Mouse (Mus musculus) liver, postnatal 0 days (tissue): ENCODE measurements around the gene Usp28. TPM values are rescaled to one million over a fixed set of nuclear protein-coding genes. Genes with fewer than 3 reads are reported as not detected.
A peak's percentile ranks its signal among the peaks of the same experiment; 100 is the strongest.

Experiments
- ATAC-seq: fragments of 200-750 bp; cut with Nextera tagmentation; 2 replicates; pipeline ENCODE4 v1.8.0; 2017; ENCODE audit warnings: mild to moderate bottlenecking, moderate library complexity
- DNase-seq: peaks from one replicate; pipeline ENCODE4 v3.0.0-alpha.2; 2016
- H3K27ac ChIP-seq: fragments of 300-500 bp; sonication (generic); 2 replicates; pipeline ENCODE4 v1.5.1; 2014; ENCODE audit warnings: antibody characterized with exemption, moderate library complexity, mild to moderate bottlenecking, low read depth
- H3K27me3 ChIP-seq: fragments of 300-500 bp; sonication (generic); 2 replicates; pipeline ENCODE4 v1.6.1; 2014; ENCODE audit warnings: low read length, control low read depth, mixed read lengths; ENCODE audit not compliant: insufficient read depth
- H3K36me3 ChIP-seq: fragments of 300-500 bp; sonication (generic); replicated peaks from 2 replicates; pipeline ENCODE4 v1.6.1; 2014; ENCODE audit warnings: mild to moderate bottlenecking, control low read depth, low read length, moderate library complexity, mixed read lengths; ENCODE audit not compliant: insufficient read depth
- H3K4me1 ChIP-seq: fragments of 300-500 bp; sonication (generic); 2 replicates; pipeline ENCODE4 v1.6.1; 2014; ENCODE audit warnings: antibody characterized with exemption, mild to moderate bottlenecking, control low read depth; ENCODE audit not compliant: insufficient read depth
- H3K4me2 ChIP-seq: fragments of 300-500 bp; sonication (generic); 2 replicates; pipeline ENCODE4 v1.6.1; 2014; ENCODE audit warnings: low read depth, mild to moderate bottlenecking, low read length, moderate library complexity, mixed read lengths
- H3K4me3 ChIP-seq: fragments of 300-500 bp; sonication (generic); 2 replicates; pipeline ENCODE4 v1.5.1; 2014; ENCODE audit warnings: low read depth, low read length
- H3K9ac ChIP-seq: fragments of 300-500 bp; sonication (generic); replicated peaks from 2 replicates; pipeline ENCODE4 v1.6.1; 2014; ENCODE audit warnings: mild to moderate bottlenecking, moderate library complexity
- H3K9me3 ChIP-seq: fragments of 300-500 bp; sonication (generic); 2 replicates; pipeline ENCODE4 v1.6.1; 2016; ENCODE audit warnings: mild to moderate bottlenecking, control low read depth, low read length, mixed read lengths
- CTCF ChIP-seq: sonication (generic); IDR thresholded peaks from 2 replicates; pipeline ENCODE4 v1.5.1; 2016; ENCODE audit warnings: antibody characterized with exemption, low read depth
- EP300 ChIP-seq: IDR thresholded peaks from 2 replicates; pipeline ENCODE4 v1.6.1; 2016; ENCODE audit warnings: antibody characterized with exemption, low read depth, mild to moderate bottlenecking
- WGBS: fragments of 180-500 bp; shearing (Covaris S2); extraction: QIAGEN DNeasy Blood & Tissue Kit; methylation state at CpG from one replicate; pipeline ENCODE4 v1.1.7; 2014; ENCODE audit not compliant: insufficient replicate concordance; 5-methylcytosine and 5-hydroxymethylcytosine counted together
- polyA plus RNA-seq: library from polyadenylated mRNA; unstranded; fragments of >200 nt; fragmentation: Nextera tagmentation; extraction: Ambion mirVana; gene quantifications from 2 replicates; pipeline ENCODE4 v1.2.1, GENCODE M21; 2015

Usp28 gene
- polyA plus RNA-seq, 1 experiment from 2014 or later: 3.9 TPM

- WGBS: 94% methylated on average over 1 of the region's 1 CpGs
- no peaks in the 10 kb centered on the region for H3K4me1 ChIP-seq
Measured at GRCm38 (mm10) chr9:48995735-48996134, 10.6 kb downstream of the Usp28 start.

GRCm38 (mm10) chr9:48999256-48999655, 14.1 kb downstream of the Usp28 start:
- Histone ChIP-seq H3K9me3 (no peaks in the 10 kb centered on the region), H3K4me1 (no peaks in the 10 kb centered on the region), H3K4me3 (no peak overlapping the region), H3K4me2 (no peak overlapping the region), H3K36me3 (peaks cover 10% of the 10 kb centered on the region), H3K9ac (no peak overlapping the region), H3K27ac (no peak overlapping the region), H3K27me3 (no peaks in the 10 kb centered on the region)
- TF ChIP-seq CTCF (no peak), EP300 (no peak)
- WGBS: 87% methylated on average over 6 of the region's 6 CpGs
- DNase-seq (no peak), ATAC-seq (no peak)

More at GRCm38 (mm10) chr9:48995735-48996134, 10.6 kb downstream of the Usp28 start:
- DNase-seq: no peak
- Histone ChIP-seq H3K27me3 (no peaks in the 10 kb centered on the region), H3K9ac (no peak overlapping the region), H3K4me2 (no peak overlapping the region), H3K36me3 (0 out of 2 replicates have a peak, but pooled peaks cover 3% of the 10 kb centered on the region), H3K4me3 (no peak overlapping the region), H3K27ac (no peak overlapping the region), H3K9me3 (no peaks in the 10 kb centered on the region)
- no peak for ATAC-seq
- TF ChIP-seq CTCF (peak; percentile 39), EP300 (no peak)

- Histone ChIP-seq H3K9ac (no peak overlapping the region), H3K9me3 (no peaks in the 10 kb centered on the region), H3K4me1 (no peaks in the 10 kb centered on the region), H3K36me3 (peaks cover 25% of the 10 kb centered on the region), H3K4me3 (no peak overlapping the region), H3K4me2 (no peak overlapping the region), H3K27ac (no peak overlapping the region), H3K27me3 (no peaks in the 10 kb centered on the region)
- DNase-seq (no peak), ATAC-seq (no peak)
- WGBS: 76% methylated on average over 7 of the region's 7 CpGs
- no peak for TF ChIP-seq EP300
- TF ChIP-seq CTCF: no peak
Measured at GRCm38 (mm10) chr9:49015824-49016223, 30.6 kb downstream of the Usp28 start.

- no peaks in the 10 kb centered on the region for H3K27me3 ChIP-seq
- ATAC-seq (no peak), DNase-seq (no peak)
- no peak overlapping the region for H3K9ac ChIP-seq
- 89% methylated on average over 5 of the region's 5 CpGs for WGBS
- no peaks in the 10 kb centered on the region for H3K4me1 ChIP-seq
- no peak overlapping the region for H3K4me2 ChIP-seq
- TF ChIP-seq EP300: no peak
- no peak for TF ChIP-seq CTCF
- no peak overlapping the region for H3K4me3 ChIP-seq
- H3K27ac ChIP-seq: no peak overlapping the region
- no peaks in the 10 kb centered on the region for H3K9me3 ChIP-seq
- H3K36me3 ChIP-seq: peaks cover 10% of the 10 kb centered on the region
Measured at GRCm38 (mm10) chr9:49021289-49021688, 36.1 kb downstream of the Usp28 start.

- H3K4me3 ChIP-seq: no peak overlapping the region
- H3K36me3 ChIP-seq: peaks cover 24% of the 10 kb centered on the region
- H3K27me3 ChIP-seq: no peaks in the 10 kb centered on the region
- DNase-seq (no peak), ATAC-seq (no peak)
- H3K4me1 ChIP-seq: no peaks in the 10 kb centered on the region
- 76% methylated on average over 5 of the region's 5 CpGs for WGBS
- no peak overlapping the region for H3K9ac ChIP-seq
- no peak for TF ChIP-seq CTCF
- no peak for TF ChIP-seq EP300
- H3K27ac ChIP-seq: no peak overlapping the region
- no peak overlapping the region for H3K4me2 ChIP-seq
- H3K9me3 ChIP-seq: no peaks in the 10 kb centered on the region
Measured at GRCm38 (mm10) chr9:49023956-49024355, 38.8 kb downstream of the Usp28 start.

GRCm38 (mm10) chr9:49024529-49024928, 39.4 kb downstream of the Usp28 start:
- DNase-seq: no peak
- Histone ChIP-seq H3K36me3 (peaks cover 28% of the 10 kb centered on the region), H3K27ac (no peak overlapping the region), H3K4me1 (no peaks in the 10 kb centered on the region), H3K4me3 (no peak overlapping the region), H3K9me3 (no peaks in the 10 kb centered on the region), H3K9ac (no peak overlapping the region), H3K27me3 (no peaks in the 10 kb centered on the region), H3K4me2 (no peak overlapping the region)
- no peak for ATAC-seq
- TF ChIP-seq CTCF (no peak), EP300 (no peak)
- WGBS: 89% methylated on average over 2 of the region's 2 CpGs

- no peak for DNase-seq
- no peak overlapping the region for H3K4me2 ChIP-seq
Measured at GRCm38 (mm10) chr9:49034764-49035163, 49.6 kb downstream of the Usp28 start.

More at GRCm38 (mm10) chr9:49034764-49035163, 49.6 kb downstream of the Usp28 start:
- Histone ChIP-seq H3K9me3 (no peaks in the 10 kb centered on the region), H3K9ac (no peak overlapping the region), H3K36me3 (peaks cover 40% of the 10 kb centered on the region; the same call in 1 of the 2 replicates), H3K4me3 (no peak overlapping the region), H3K27me3 (no peaks in the 10 kb centered on the region), H3K4me1 (no peaks in the 10 kb centered on the region), H3K27ac (no peak overlapping the region)
- 95% methylated on average over 4 of the region's 4 CpGs for WGBS
- TF ChIP-seq CTCF (no peak), EP300 (no peak)
- no peak for ATAC-seq
